Mouse (Mus musculus) olfactory bulb, adult 2 months (tissue): ENCODE data around the gene Zfpl1. TPM values are rescaled to one million over a fixed set of nuclear protein-coding genes. Genes with fewer than 3 reads are reported as not detected.

Source experiments
- H3K27ac ChIP-seq: fragments of 200-500 bp; 2 replicates; pipeline ENCODE4 v1.5.1; 2012; ENCODE audit warnings: low read depth, low read length; ENCODE audit not compliant: insufficient read depth
- H3K4me1 ChIP-seq: fragments of 200-500 bp; 2 replicates; pipeline ENCODE4 v1.6.1; 2012; ENCODE audit warnings: low read length; ENCODE audit not compliant: control insufficient read depth, insufficient read depth
- H3K4me3 ChIP-seq: fragments of 200-500 bp; 2 replicates; pipeline ENCODE4 v1.5.1; 2012; ENCODE audit warnings: mild to moderate bottlenecking, low read depth, low read length, moderate library complexity; ENCODE audit not compliant: insufficient read depth
- CTCF ChIP-seq: fragments of 200-500 bp; IDR thresholded peaks from 2 replicates; pipeline ENCODE4 v1.5.1; 2012; ENCODE audit warnings: low read depth, mild to moderate bottlenecking, low read length, moderate library complexity; ENCODE audit not compliant: insufficient read depth
- POLR2A ChIP-seq: fragments of 200-500 bp; IDR thresholded peaks from 2 replicates; pipeline ENCODE4 v1.6.1; 2012; ENCODE audit warnings: mild to moderate bottlenecking, low read depth, low read length, moderate library complexity; ENCODE audit not compliant: insufficient read depth
- WGBS: fragments of 180-500 bp; shearing (Covaris S2); methylation state at CpG from one replicate; pipeline ENCODE4 v1.1.7; 2018; 5-methylcytosine and 5-hydroxymethylcytosine counted together
- polyA plus RNA-seq: library from polyadenylated mRNA; stranded (reverse); fragments of >200 nt; gene quantifications from 2 replicates; pipeline ENCODE4 v1.2.4, GENCODE M21; 2012; ENCODE audit warnings: low replicate concordance; ENCODE audit not compliant: missing spikeins, insufficient read depth, insufficient read length

The Zfpl1 gene
- polyA plus RNA-seq, 1 experiment: not detected

GRCm38 (mm10) chr19:6123330-6123729, 38.6 kb upstream of the Zfpl1 start:
- WGBS: 64% methylated on average over 8 of the region's 8 CpGs
- no peak overlapping the region for H3K4me3 ChIP-seq
- H3K27ac ChIP-seq: no peak overlapping the region
- no peak for TF ChIP-seq POLR2A
- TF ChIP-seq CTCF: no peak
- 0 out of 2 replicates have a peak, but pooled peaks cover 2% of the 10 kb centered on the region for H3K4me1 ChIP-seq

GRCm38 (mm10) chr19:6121761-6122160, 37.0 kb upstream of the Zfpl1 start:
- TF ChIP-seq POLR2A (no peak), CTCF (no peak)
- Histone ChIP-seq H3K4me1 (0 out of 2 replicates have a peak, but pooled peaks cover 5% of the 10 kb centered on the region), H3K27ac (no peak overlapping the region), H3K4me3 (no peak overlapping the region)
- 57% methylated on average over 19 of the region's 19 CpGs for WGBS

- H3K4me1 ChIP-seq: peaks cover 11% of the 10 kb centered on the region
- WGBS: 1% methylated on average over 8 of the region's 8 CpGs
- peak overlapping the region; percentile 89 for H3K4me3 ChIP-seq
- peak overlapping the region; percentile 62 for H3K27ac ChIP-seq
- TF ChIP-seq CTCF (no peak), POLR2A (no peak)
Measured at GRCm38 (mm10) chr19:6118677-6119185, 34.0 kb upstream of the Zfpl1 start.

- TF ChIP-seq POLR2A (peak; percentile 38; the same call in 1 of the 2 replicates), CTCF (no peak)
- peak within 1 kb of the TSS; percentile 89 for H3K4me3 ChIP-seq
- H3K4me1 ChIP-seq: peaks cover 11% of the 10 kb centered on the region
- H3K27ac ChIP-seq: peak within 1 kb of the TSS; percentile 68
- WGBS: under 1% methylated on average over 77 of the region's 77 CpGs
Measured at GRCm38 (mm10) chr19:6117986-6118676, 33.4 kb upstream of the Zfpl1 start, which contains the start of gene Sac3d1. TSS of gene Sac3d1 (minus strand) at chr19:6118650.

- TF ChIP-seq POLR2A (no peak), CTCF (no peak)
- peaks cover 11% of the 10 kb centered on the region for H3K4me1 ChIP-seq
- peak overlapping the region; percentile 89 for H3K4me3 ChIP-seq
- H3K27ac ChIP-seq: peak overlapping the region; percentile 68
- WGBS: 4% methylated on average over 32 of the region's 32 CpGs
Measured at GRCm38 (mm10) chr19:6117346-6117985, 32.7 kb upstream of the Zfpl1 start.

- no peak for TF ChIP-seq POLR2A
- TF ChIP-seq CTCF: no peak
- 71% methylated on average over 15 of the region's 15 CpGs for WGBS
- Histone ChIP-seq H3K4me1 (peaks cover 11% of the 10 kb centered on the region), H3K27ac (no peak overlapping the region), H3K4me3 (no peak overlapping the region)
Measured at GRCm38 (mm10) chr19:6116113-6116850, 31.5 kb upstream of the Zfpl1 start.

- no peak overlapping the region for H3K4me3 ChIP-seq
- H3K4me1 ChIP-seq: peaks cover 10% of the 10 kb centered on the region
- no peak overlapping the region for H3K27ac ChIP-seq
- 67% methylated on average over 6 of the region's 6 CpGs for WGBS
- no peak for TF ChIP-seq CTCF
- no peak for TF ChIP-seq POLR2A
Measured at GRCm38 (mm10) chr19:6113116-6113515, 28.4 kb upstream of the Zfpl1 start.

GRCm38 (mm10) chr19:6105586-6105985, 20.8 kb upstream of the Zfpl1 start, which contains the start of gene Naaladl1:
TSS of gene Naaladl1 (plus strand) at chr19:6105782.
- 93% methylated on average over 7 of the region's 7 CpGs for WGBS
- Histone ChIP-seq H3K27ac (no peak within 1 kb of the TSS), H3K4me3 (no peak within 1 kb of the TSS), H3K4me1 (no peaks in the 10 kb centered on the region)
- TF ChIP-seq POLR2A: no peak
- TF ChIP-seq CTCF: no peak

GRCm38 (mm10) chr19:6104476-6104875, 19.7 kb upstream of the Zfpl1 start:
- WGBS: 85% methylated on average over 4 of the region's 4 CpGs
- H3K4me1 ChIP-seq: no peaks in the 10 kb centered on the region
- no peak overlapping the region for H3K27ac ChIP-seq
- no peak for TF ChIP-seq CTCF
- no peak for TF ChIP-seq POLR2A
- no peak overlapping the region for H3K4me3 ChIP-seq
